Mouse (Mus musculus) lung, adult 2 months (tissue): ENCODE data around the gene Theg.

Source experiments
- CTCF ChIP-seq: fragments of 200-500 bp; IDR thresholded peaks from 2 replicates; pipeline ENCODE4 v1.5.1; 2011; ENCODE audit warnings: mild to moderate bottlenecking, low read length, control low read depth; ENCODE audit not compliant: insufficient read depth
- POLR2A ChIP-seq: fragments of 200-500 bp; IDR thresholded peaks from 2 replicates; pipeline ENCODE4 v1.6.1; 2011; ENCODE audit warnings: low read depth, mild to moderate bottlenecking, control low read depth, low read length, borderline replicate concordance; ENCODE audit errors: extremely low read depth

GRCm38 (mm10) chr10:79579781-79580180, 7.3 kb downstream of the Theg start:
- TF ChIP-seq CTCF (no peak), POLR2A (no peak)
